Mouse (Mus musculus): ENCODE data around the gene Vim. TPM values are rescaled to one million over a fixed set of nuclear protein-coding genes. Genes with fewer than 3 reads are reported as not detected.

The Vim gene
- 594 and 700 TPM in 2 replicates for polyA plus RNA-seq (2014; fragmentation: Nextera tagmentation; extraction: Ambion mirVana)

- WGBS = under 1% methylated on average over 26 of the region's 26 CpGs
- DNase-seq (ENCODE audit: low spot score) (peak; percentile 97), ATAC-seq (peak; percentile 90)
- peak within 1 kb of the TSS; percentile 80 for H3K4me3 ChIP-seq (ENCODE audit: low read depth, low read length)
- H3K9ac ChIP-seq (ENCODE audit: low read length) = peak within 1 kb of the TSS; percentile 87
- peaks cover 16% of the 10 kb centered on the region for H3K4me1 ChIP-seq (ENCODE audit: control insufficient read depth, insufficient read depth, low read length)
- peak within 1 kb of the TSS; percentile 97 for H3K27ac ChIP-seq (ENCODE audit: low read depth, low read length)
- H3K9me3 ChIP-seq (replicated peaks; ENCODE audit: control insufficient read depth, low read length) = no peaks in the 10 kb centered on the region
- H3K4me2 ChIP-seq (ENCODE audit: low read length) = peak within 1 kb of the TSS; percentile 69
- peaks cover 10% of the 10 kb centered on the region for H3K36me3 ChIP-seq (ENCODE audit: control insufficient read depth, insufficient read depth, low read length)
- H3K27me3 ChIP-seq (replicated peaks; ENCODE audit: control insufficient read depth, insufficient read depth, low read length) = no peaks in the 10 kb centered on the region
These were observed at the start of gene Vim for GRCm38 (mm10) chr2:13573408-13574065. Gene Vim (plus strand): TSS chr2:13573927.

- Histone ChIP-seq H3K4me2 (ENCODE audit: low read length) (no peak overlapping the region), H3K4me1 (ENCODE audit: control insufficient read depth, insufficient read depth, low read length) (peaks cover 2% of the 10 kb centered on the region; the same call in 1 of the 2 replicates), H3K36me3 (ENCODE audit: control insufficient read depth, insufficient read depth, low read length) (no peaks in the 10 kb centered on the region), H3K4me3 (ENCODE audit: low read depth, low read length) (no peak overlapping the region), H3K27me3 (replicated peaks; ENCODE audit: control insufficient read depth, insufficient read depth, low read length) (no peaks in the 10 kb centered on the region), H3K9ac (ENCODE audit: low read length) (no peak overlapping the region), H3K9me3 (replicated peaks; ENCODE audit: control insufficient read depth, low read length) (no peaks in the 10 kb centered on the region), H3K27ac (ENCODE audit: low read depth, low read length) (no peak overlapping the region)
- ATAC-seq = no peak
- no peak for DNase-seq (ENCODE audit: low spot score)
- WGBS = 89% methylated on average over 2 of the region's 2 CpGs
These were observed 47.5 kb upstream of the Vim start for GRCm38 (mm10) chr2:13526205-13526604.

GRCm38 (mm10) chr2:13527125-13527524, 46.6 kb upstream of the Vim start:
- no peak overlapping the region for H3K4me2 ChIP-seq (ENCODE audit: low read length)
- DNase-seq (ENCODE audit: low spot score) = no peak
- no peak overlapping the region for H3K4me3 ChIP-seq (ENCODE audit: low read depth, low read length)
- H3K4me1 ChIP-seq (ENCODE audit: control insufficient read depth, insufficient read depth, low read length) = peaks cover 2% of the 10 kb centered on the region; the same call in 1 of the 2 replicates
- ATAC-seq = no peak
- no peaks in the 10 kb centered on the region for H3K9me3 ChIP-seq (replicated peaks; ENCODE audit: control insufficient read depth, low read length)
- no peaks in the 10 kb centered on the region for H3K27me3 ChIP-seq (replicated peaks; ENCODE audit: control insufficient read depth, insufficient read depth, low read length)
- H3K36me3 ChIP-seq (ENCODE audit: control insufficient read depth, insufficient read depth, low read length) = no peaks in the 10 kb centered on the region
- no peak overlapping the region for H3K9ac ChIP-seq (ENCODE audit: low read length)
- WGBS = 54% methylated on average over 2 of the region's 2 CpGs
- H3K27ac ChIP-seq (ENCODE audit: low read depth, low read length) = no peak overlapping the region

GRCm38 (mm10) chr2:13527531-13527930, 46.2 kb upstream of the Vim start:
- no peak overlapping the region for H3K4me2 ChIP-seq (ENCODE audit: low read length)
- H3K27ac ChIP-seq (ENCODE audit: low read depth, low read length) = no peak overlapping the region
- no peak for DNase-seq (ENCODE audit: low spot score)
- H3K4me1 ChIP-seq (ENCODE audit: control insufficient read depth, insufficient read depth, low read length) = peaks cover 2% of the 10 kb centered on the region; the same call in 1 of the 2 replicates
- H3K27me3 ChIP-seq (replicated peaks; ENCODE audit: control insufficient read depth, insufficient read depth, low read length) = no peaks in the 10 kb centered on the region
- H3K36me3 ChIP-seq (ENCODE audit: control insufficient read depth, insufficient read depth, low read length) = no peaks in the 10 kb centered on the region
- no peak overlapping the region for H3K4me3 ChIP-seq (ENCODE audit: low read depth, low read length)
- no peak overlapping the region for H3K9ac ChIP-seq (ENCODE audit: low read length)
- 69% methylated on average over 4 of the region's 4 CpGs for WGBS
- no peaks in the 10 kb centered on the region for H3K9me3 ChIP-seq (replicated peaks; ENCODE audit: control insufficient read depth, low read length)
- no peak for ATAC-seq

GRCm38 (mm10) chr2:13529253-13529933, 44.3 kb upstream of the Vim start:
- H3K4me2 ChIP-seq (ENCODE audit: low read length) = no peak overlapping the region
- WGBS = 91% methylated on average over 3 of the region's 3 CpGs
- no peaks in the 10 kb centered on the region for H3K9me3 ChIP-seq (replicated peaks; ENCODE audit: control insufficient read depth, low read length)
- H3K36me3 ChIP-seq (ENCODE audit: control insufficient read depth, insufficient read depth, low read length) = no peaks in the 10 kb centered on the region
- no peak for ATAC-seq
- H3K9ac ChIP-seq (ENCODE audit: low read length) = no peak overlapping the region
- H3K4me1 ChIP-seq (ENCODE audit: control insufficient read depth, insufficient read depth, low read length) = no peaks in the 10 kb centered on the region
- H3K27ac ChIP-seq (ENCODE audit: low read depth, low read length) = no peak overlapping the region
- no peaks in the 10 kb centered on the region for H3K27me3 ChIP-seq (replicated peaks; ENCODE audit: control insufficient read depth, insufficient read depth, low read length)
- no peak overlapping the region for H3K4me3 ChIP-seq (ENCODE audit: low read depth, low read length)
- DNase-seq (ENCODE audit: low spot score) = no peak

- no peak for DNase-seq (ENCODE audit: low spot score)
- Histone ChIP-seq H3K9ac (ENCODE audit: low read length) (no peak overlapping the region), H3K27ac (ENCODE audit: low read depth, low read length) (no peak overlapping the region), H3K4me1 (ENCODE audit: control insufficient read depth, insufficient read depth, low read length) (no peaks in the 10 kb centered on the region), H3K9me3 (replicated peaks; ENCODE audit: control insufficient read depth, low read length) (no peaks in the 10 kb centered on the region), H3K4me2 (ENCODE audit: low read length) (no peak overlapping the region), H3K36me3 (ENCODE audit: control insufficient read depth, insufficient read depth, low read length) (no peaks in the 10 kb centered on the region), H3K27me3 (replicated peaks; ENCODE audit: control insufficient read depth, insufficient read depth, low read length) (no peaks in the 10 kb centered on the region), H3K4me3 (ENCODE audit: low read depth, low read length) (no peak overlapping the region)
- WGBS = 92% methylated on average over 6 of the region's 6 CpGs
- ATAC-seq = no peak
These were observed 43.1 kb upstream of the Vim start for GRCm38 (mm10) chr2:13530639-13531038.

GRCm38 (mm10) chr2:13536747-13537146, 37.0 kb upstream of the Vim start:
- Histone ChIP-seq H3K4me3 (ENCODE audit: low read depth, low read length) (no peak overlapping the region), H3K4me2 (ENCODE audit: low read length) (no peak overlapping the region), H3K36me3 (ENCODE audit: control insufficient read depth, insufficient read depth, low read length) (no peaks in the 10 kb centered on the region), H3K9me3 (replicated peaks; ENCODE audit: control insufficient read depth, low read length) (no peaks in the 10 kb centered on the region), H3K27ac (ENCODE audit: low read depth, low read length) (no peak overlapping the region), H3K27me3 (replicated peaks; ENCODE audit: control insufficient read depth, insufficient read depth, low read length) (no peaks in the 10 kb centered on the region), H3K9ac (ENCODE audit: low read length) (no peak overlapping the region), H3K4me1 (ENCODE audit: control insufficient read depth, insufficient read depth, low read length) (no peaks in the 10 kb centered on the region)
- no peak for ATAC-seq
- DNase-seq (ENCODE audit: low spot score) = no peak

GRCm38 (mm10) chr2:13537733-13538132, 36.0 kb upstream of the Vim start:
- no peak overlapping the region for H3K27ac ChIP-seq (ENCODE audit: low read depth, low read length)
- H3K4me2 ChIP-seq (ENCODE audit: low read length) = no peak overlapping the region
- H3K4me3 ChIP-seq (ENCODE audit: low read depth, low read length) = no peak overlapping the region
- DNase-seq (ENCODE audit: low spot score) = no peak
- H3K9ac ChIP-seq (ENCODE audit: low read length) = no peak overlapping the region
- H3K27me3 ChIP-seq (replicated peaks; ENCODE audit: control insufficient read depth, insufficient read depth, low read length) = no peaks in the 10 kb centered on the region
- 10% methylated on average over 2 of the region's 2 CpGs for WGBS
- H3K4me1 ChIP-seq (ENCODE audit: control insufficient read depth, insufficient read depth, low read length) = no peaks in the 10 kb centered on the region
- no peaks in the 10 kb centered on the region for H3K36me3 ChIP-seq (ENCODE audit: control insufficient read depth, insufficient read depth, low read length)
- ATAC-seq = no peak
- H3K9me3 ChIP-seq (replicated peaks; ENCODE audit: control insufficient read depth, low read length) = no peaks in the 10 kb centered on the region

- Histone ChIP-seq H3K36me3 (ENCODE audit: control insufficient read depth, insufficient read depth, low read length) (no peaks in the 10 kb centered on the region), H3K9me3 (replicated peaks; ENCODE audit: control insufficient read depth, low read length) (no peaks in the 10 kb centered on the region), H3K4me1 (ENCODE audit: control insufficient read depth, insufficient read depth, low read length) (no peaks in the 10 kb centered on the region), H3K4me2 (ENCODE audit: low read length) (no peak overlapping the region), H3K27ac (ENCODE audit: low read depth, low read length) (no peak overlapping the region), H3K27me3 (replicated peaks; ENCODE audit: control insufficient read depth, insufficient read depth, low read length) (no peaks in the 10 kb centered on the region), H3K9ac (ENCODE audit: low read length) (no peak overlapping the region), H3K4me3 (ENCODE audit: low read depth, low read length) (no peak overlapping the region)
- ATAC-seq (no peak), DNase-seq (ENCODE audit: low spot score) (no peak)
- 81% methylated on average over 2 of the region's 2 CpGs for WGBS
These were observed 35.5 kb upstream of the Vim start for GRCm38 (mm10) chr2:13538258-13538657.

All from forebrain, embryonic 14.5 days (tissue).